Comparison of ENCODE assay signal across 8 mouse cellular contexts in the genomic region with DNA sequence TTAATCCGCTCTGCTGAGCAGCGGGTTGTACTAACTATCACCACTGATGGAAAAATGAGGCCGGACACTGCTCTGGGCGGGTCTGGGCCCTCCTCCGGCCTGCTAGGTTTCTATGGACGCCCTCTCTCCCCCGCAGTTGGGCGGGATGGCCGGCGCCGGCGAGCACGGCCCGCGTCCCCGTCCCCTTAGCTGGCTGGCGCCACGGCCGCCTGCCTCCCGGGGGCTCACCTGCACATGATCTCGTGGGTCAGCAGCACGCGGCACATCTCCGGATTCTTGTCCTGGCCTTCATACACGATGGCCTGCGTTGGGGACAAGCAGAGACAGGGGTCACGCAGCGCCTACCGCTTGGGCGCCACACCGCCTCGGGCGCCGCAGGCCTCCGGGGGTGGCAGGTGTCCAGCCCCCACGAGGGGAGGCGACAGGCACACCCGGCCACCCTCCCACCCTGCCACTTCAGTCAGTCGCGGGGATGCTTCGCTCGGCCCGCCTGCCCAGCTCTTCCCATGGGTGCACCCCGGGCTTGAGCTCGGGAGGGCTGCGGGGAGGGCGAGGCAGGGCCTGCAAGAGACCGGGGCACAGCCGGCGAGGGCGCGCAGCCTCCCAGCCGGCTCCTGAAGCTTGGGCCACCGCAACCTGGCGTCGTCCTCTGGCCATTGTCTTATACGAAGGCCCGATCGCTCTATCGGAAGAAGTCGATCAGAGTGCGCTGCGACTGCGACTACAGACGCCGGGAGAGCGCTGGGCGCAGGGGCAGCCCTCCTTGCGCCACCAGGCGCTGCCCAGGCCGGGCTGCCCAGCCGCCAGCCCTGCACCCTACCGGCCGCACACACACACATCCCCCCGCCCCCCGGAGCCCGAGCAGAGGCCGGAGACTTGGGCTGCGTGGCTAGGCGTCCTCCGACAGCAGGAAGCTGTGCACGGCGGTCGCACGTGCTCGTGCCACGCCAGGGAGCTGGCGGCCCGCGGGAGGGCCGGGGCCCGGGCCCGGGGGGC. TPM values are rescaled to one million over a fixed set of nuclear protein-coding genes. Genes with fewer than 3 reads are reported as not detected.
DNase-seq lines count a peak whose midpoint lies in the region; ATAC-seq lines count a peak whose summit lies in the region.

No protein-coding gene starts in this region.

- no peaks in the 10 kb centered on the region for H3K36me3 ChIP-seq in heart, embryonic 15.5 days
- no peaks in the 10 kb centered on the region for H3K36me3 ChIP-seq in liver, embryonic 13.5 days

- peak; percentile 38 to 47 for DNase-seq in cerebellum, postnatal 14 days
- DNase-seq in cerebellum, postnatal 4 days (ENCODE audit: low spot score in 2 of 2): no peak
- DNase-seq in embryo, embryonic 11 days: peak; percentile 72
- DNase-seq in liver, embryonic 13.5 days: no peak
- peak; percentile 36 for DNase-seq in yolk sac, embryonic 10.5 days (ENCODE audit: low spot score)
- no peak for DNase-seq in thymus, postnatal 36 days

- 3% methylated on average over 91 of the region's 93 CpGs for WGBS in heart, embryonic 15.5 days
- WGBS in liver, embryonic 13.5 days (ENCODE audit: insufficient replicate concordance): 3% methylated on average over 93 of the region's 93 CpGs

- peaks cover 86% of the 10 kb centered on the region for H3K27me3 ChIP-seq in heart, embryonic 15.5 days
- H3K27me3 ChIP-seq in liver, embryonic 13.5 days: peaks cover 94% of the 10 kb centered on the region

- peak overlapping the region; percentile 27; the same call in 1 of the 2 replicates for H3K27ac ChIP-seq in heart, embryonic 15.5 days
- H3K27ac ChIP-seq in liver, embryonic 13.5 days: no peak overlapping the region

- peak overlapping the region; percentile 71 for H3K4me2 ChIP-seq in heart, embryonic 15.5 days
- peak overlapping the region; percentile 36 for H3K4me2 ChIP-seq in liver, embryonic 13.5 days

- peaks cover 36% of the 10 kb centered on the region for H3K4me1 ChIP-seq in heart, embryonic 15.5 days (replicated peaks)
- H3K4me1 ChIP-seq in liver, embryonic 13.5 days (replicated peaks): peaks cover 13% of the 10 kb centered on the region

- H3K9ac ChIP-seq in heart, embryonic 15.5 days: peak overlapping the region; percentile 44
- no peak overlapping the region for H3K9ac ChIP-seq in liver, embryonic 13.5 days

- H3K9me3 ChIP-seq in heart, embryonic 15.5 days (replicated peaks): no peaks in the 10 kb centered on the region
- no peaks in the 10 kb centered on the region for H3K9me3 ChIP-seq in liver, embryonic 13.5 days (replicated peaks)

- 0 out of 2 replicates have a peak, but pooled peaks have one; percentile 32 for ATAC-seq in heart, embryonic 15.5 days (replicated peaks; ENCODE audit: insufficient number of reproducible peaks, insufficient read depth, low FRiP score, low read depth)
- ATAC-seq in liver, embryonic 13.5 days (ENCODE audit: low read depth): 0 out of 2 replicates have a peak, but pooled peaks have one; percentile 15
- ATAC-seq in activated CD4-positive, CD25-positive, alpha-beta regulatory T cell, adult 4 months: no peak

- H3K4me3 ChIP-seq in heart, embryonic 15.5 days: peak overlapping the region; percentile 46
- peak overlapping the region; percentile 21; the same call in 1 of the 2 replicates for H3K4me3 ChIP-seq in liver, embryonic 13.5 days (replicated peaks)

RNA-seq across cellular contexts. Expression of gene Ebf3, which starts 4.9 kb away (rescaled TPM):
- 1.2 and 1.3 TPM in 2 replicates for polyA plus RNA-seq in heart, embryonic 15.5 days (2015; fragmentation: Nextera tagmentation; extraction: Ambion mirVana)
- polyA plus RNA-seq in liver, embryonic 13.5 days (2015; fragmentation: Nextera tagmentation; extraction: Ambion mirVana): 0.02 TPM in 2 replicates
- not detected for polyA plus RNA-seq in activated CD4-positive, CD25-positive, alpha-beta regulatory T cell, adult 4 months (2017; shearing (Covaris generic))

Comparison
In these comparisons a context has a peak if more than half of its experiments do, and no peak if none do; other contexts are left out.
1. DNase-seq: peak in cerebellum, postnatal 14 days (2 of 2), embryo, embryonic 11 days (single experiment) and yolk sac, embryonic 10.5 days (single experiment); none in cerebellum, postnatal 4 days (0 of 2), liver, embryonic 13.5 days (single experiment) and thymus, postnatal 36 days (0 of 2).